Mouse (Mus musculus) liver, embryonic 13.5 days (tissue): ENCODE measurements around the gene Hoxd4. TPM values are rescaled to one million over a fixed set of nuclear protein-coding genes. Genes with fewer than 3 reads are reported as not detected.

Experiments
- ATAC-seq: fragments of 200-750 bp; cut with Nextera tagmentation; 2 replicates; pipeline ENCODE4 v1.8.0; 2017; ENCODE audit warnings: low read depth, mild to moderate bottlenecking, moderate number of reproducible peaks, moderate library complexity
- DNase-seq: peaks from one replicate; pipeline ENCODE4 v3.0.0; 2022
- H3K27ac ChIP-seq: fragments of 300-500 bp; sonication (generic); 2 replicates; pipeline ENCODE4 v1.5.1; 2015; ENCODE audit warnings: moderate library complexity, mild to moderate bottlenecking, inconsistent platforms
- H3K27me3 ChIP-seq: fragments of 300-500 bp; sonication (generic); 2 replicates; pipeline ENCODE4 v1.6.1; 2015; ENCODE audit warnings: mild to moderate bottlenecking, inconsistent platforms
- H3K36me3 ChIP-seq: fragments of 300-500 bp; sonication (generic); 2 replicates; pipeline ENCODE4 v1.6.1; 2015; ENCODE audit warnings: mild to moderate bottlenecking, inconsistent platforms
- H3K4me1 ChIP-seq: fragments of 300-500 bp; sonication (generic); replicated peaks from 2 replicates; pipeline ENCODE4 v1.6.1; 2015; ENCODE audit warnings: inconsistent platforms
- H3K4me2 ChIP-seq: fragments of 300-500 bp; sonication (generic); 2 replicates; pipeline ENCODE4 v1.6.1; 2015; ENCODE audit warnings: inconsistent platforms, mild to moderate bottlenecking, moderate library complexity
- H3K4me3 ChIP-seq: fragments of 300-500 bp; sonication (generic); replicated peaks from 2 replicates; pipeline ENCODE4 v1.5.1; 2015; ENCODE audit warnings: mild to moderate bottlenecking, inconsistent platforms
- H3K9ac ChIP-seq: fragments of 300-500 bp; sonication (generic); 2 replicates; pipeline ENCODE4 v1.6.1; 2015; ENCODE audit warnings: mild to moderate bottlenecking, inconsistent platforms
- H3K9me3 ChIP-seq: fragments of 300-500 bp; sonication (generic); replicated peaks from 2 replicates; pipeline ENCODE4 v1.6.1; 2016; ENCODE audit warnings: inconsistent platforms
- WGBS: fragments of 180-500 bp; shearing (Covaris S2); methylation state at CpG from one replicate; pipeline ENCODE4 v1.1.7; 2015; ENCODE audit not compliant: insufficient replicate concordance; 5-methylcytosine and 5-hydroxymethylcytosine counted together
- polyA plus RNA-seq: library from polyadenylated mRNA; unstranded; fragments of >200 nt; fragmentation: Nextera tagmentation; extraction: Ambion mirVana; gene quantifications from 2 replicates; pipeline ENCODE4 v1.2.1, GENCODE M21; 2015

Gene Hoxd4
- polyA plus RNA-seq, 1 experiment from 2014 or later, result not detected

GRCm38 (mm10) chr2:74713239-74714150 is 1.8 kb downstream of the Hoxd4 start:
- no peak overlapping the region for H3K27ac ChIP-seq
- no peak overlapping the region for H3K4me3 ChIP-seq
- H3K27me3 ChIP-seq, result peaks cover 97% of the 10 kb centered on the region
- H3K4me2 ChIP-seq, result no peak overlapping the region
- no peak for DNase-seq
- H3K4me1 ChIP-seq, result no peaks in the 10 kb centered on the region
- no peak overlapping the region for H3K9ac ChIP-seq
- WGBS, result 19% methylated on average over 19 of the region's 19 CpGs
- H3K9me3 ChIP-seq, result no peaks in the 10 kb centered on the region
- no peaks in the 10 kb centered on the region for H3K36me3 ChIP-seq
- no peak for ATAC-seq

- Histone ChIP-seq H3K4me2 (no peak overlapping the region), H3K27me3 (peaks cover 97% of the 10 kb centered on the region), H3K27ac (no peak overlapping the region), H3K9me3 (no peaks in the 10 kb centered on the region), H3K4me3 (no peak overlapping the region), H3K36me3 (no peaks in the 10 kb centered on the region), H3K9ac (no peak overlapping the region), H3K4me1 (no peaks in the 10 kb centered on the region)
- 11% methylated on average over 18 of the region's 18 CpGs for WGBS
- DNase-seq (no peak), ATAC-seq (no peak)
Observed at GRCm38 (mm10) chr2:74714156-74714789, 2.5 kb downstream of the Hoxd4 start.

- Histone ChIP-seq H3K9ac (no peak overlapping the region), H3K4me3 (no peak overlapping the region), H3K9me3 (no peaks in the 10 kb centered on the region), H3K27ac (no peak overlapping the region), H3K4me2 (no peak overlapping the region), H3K4me1 (no peaks in the 10 kb centered on the region), H3K36me3 (no peaks in the 10 kb centered on the region), H3K27me3 (peaks cover 96% of the 10 kb centered on the region)
- ATAC-seq, result no peak
- 2% methylated on average over 14 of the region's 14 CpGs for WGBS
- DNase-seq, result no peak
Observed at GRCm38 (mm10) chr2:74714881-74715280, 3.2 kb downstream of the Hoxd4 start.

GRCm38 (mm10) chr2:74715504-74716241 is 3.9 kb downstream of the Hoxd4 start:
- WGBS, result 3% methylated on average over 26 of the region's 26 CpGs
- Histone ChIP-seq H3K9me3 (no peaks in the 10 kb centered on the region), H3K9ac (no peak overlapping the region), H3K4me2 (peak overlapping the region; percentile 32; the same call in 1 of the 2 replicates), H3K4me1 (no peaks in the 10 kb centered on the region), H3K36me3 (no peaks in the 10 kb centered on the region), H3K27ac (no peak overlapping the region), H3K27me3 (peaks cover 96% of the 10 kb centered on the region), H3K4me3 (no peak overlapping the region; the same call in 1 of the 2 replicates)
- peak; percentile 42 for DNase-seq
- ATAC-seq, result no peak

GRCm38 (mm10) chr2:74720384-74720783 is 8.7 kb downstream of the Hoxd4 start:
- Histone ChIP-seq H3K27me3 (peaks cover 96% of the 10 kb centered on the region), H3K27ac (no peak overlapping the region), H3K4me3 (no peak overlapping the region), H3K4me1 (no peaks in the 10 kb centered on the region), H3K9me3 (no peaks in the 10 kb centered on the region), H3K4me2 (no peak overlapping the region), H3K9ac (no peak overlapping the region), H3K36me3 (no peaks in the 10 kb centered on the region)
- DNase-seq (no peak), ATAC-seq (no peak)
- WGBS, result 18% methylated on average over 2 of the region's 2 CpGs

GRCm38 (mm10) chr2:74720955-74721491 is 9.3 kb downstream of the Hoxd4 start:
- WGBS, result 31% methylated on average over 5 of the region's 5 CpGs
- Histone ChIP-seq H3K4me1 (no peaks in the 10 kb centered on the region), H3K27me3 (peaks cover 96% of the 10 kb centered on the region), H3K36me3 (no peaks in the 10 kb centered on the region), H3K4me2 (no peak overlapping the region), H3K9ac (no peak overlapping the region), H3K4me3 (no peak overlapping the region), H3K27ac (no peak overlapping the region), H3K9me3 (no peaks in the 10 kb centered on the region)
- DNase-seq (no peak), ATAC-seq (no peak)

GRCm38 (mm10) chr2:74721882-74722281 is 10.2 kb downstream of the Hoxd4 start:
- Histone ChIP-seq H3K4me3 (no peak overlapping the region), H3K27me3 (peaks cover 96% of the 10 kb centered on the region), H3K9ac (no peak overlapping the region), H3K27ac (no peak overlapping the region), H3K4me1 (no peaks in the 10 kb centered on the region), H3K9me3 (no peaks in the 10 kb centered on the region), H3K36me3 (no peaks in the 10 kb centered on the region), H3K4me2 (no peak overlapping the region)
- WGBS, result 23% methylated on average over 6 of the region's 6 CpGs
- DNase-seq, result no peak
- ATAC-seq, result no peak

GRCm38 (mm10) chr2:74722949-74723348 is 11.2 kb downstream of the Hoxd4 start:
- 15% methylated on average over 8 of the region's 8 CpGs for WGBS

GRCm38 (mm10) chr2:74724244-74725015 is 12.7 kb downstream of the Hoxd4 start:
- DNase-seq, result no peak
- WGBS, result 33% methylated on average over 7 of the region's 7 CpGs
- H3K4me1 ChIP-seq, result no peaks in the 10 kb centered on the region
- no peaks in the 10 kb centered on the region for H3K36me3 ChIP-seq
- no peak overlapping the region for H3K4me3 ChIP-seq
- no peak overlapping the region for H3K27ac ChIP-seq
- no peak overlapping the region for H3K9ac ChIP-seq
- H3K9me3 ChIP-seq, result no peaks in the 10 kb centered on the region
- no peak for ATAC-seq
- H3K27me3 ChIP-seq, result peaks cover 99% of the 10 kb centered on the region
- H3K4me2 ChIP-seq, result no peak overlapping the region

More at GRCm38 (mm10) chr2:74722949-74723348, 11.2 kb downstream of the Hoxd4 start:
- H3K27ac ChIP-seq, result no peak overlapping the region
- no peak overlapping the region for H3K9ac ChIP-seq
- H3K4me2 ChIP-seq, result no peak overlapping the region
- peaks cover 96% of the 10 kb centered on the region for H3K27me3 ChIP-seq
- DNase-seq (no peak), ATAC-seq (no peak)
- H3K9me3 ChIP-seq, result no peaks in the 10 kb centered on the region
- H3K36me3 ChIP-seq, result no peaks in the 10 kb centered on the region
- no peaks in the 10 kb centered on the region for H3K4me1 ChIP-seq
- H3K4me3 ChIP-seq, result no peak overlapping the region

GRCm38 (mm10) chr2:74725171-74725570 is 13.4 kb downstream of the Hoxd4 start:
- H3K36me3 ChIP-seq, result no peaks in the 10 kb centered on the region
- H3K4me3 ChIP-seq, result no peak overlapping the region
- H3K4me2 ChIP-seq, result no peak overlapping the region
- DNase-seq, result no peak
- H3K4me1 ChIP-seq, result no peaks in the 10 kb centered on the region
- 30% methylated on average over 17 of the region's 17 CpGs for WGBS
- ATAC-seq, result no peak
- H3K27ac ChIP-seq, result no peak overlapping the region
- peaks cover 97% of the 10 kb centered on the region for H3K27me3 ChIP-seq
- H3K9me3 ChIP-seq, result no peaks in the 10 kb centered on the region
- H3K9ac ChIP-seq, result no peak overlapping the region
